Mouse (Mus musculus): ENCODE measurements around the gene Echdc2. TPM values are rescaled to one million over a fixed set of nuclear protein-coding genes. Genes with fewer than 3 reads are reported as not detected.

Echdc2 gene
- polyA plus RNA-seq, 1 experiment from 2014 or later, result 37.2 TPM

- H3K27ac ChIP-seq, result no peak overlapping the region
- no peak overlapping the region for H3K4me2 ChIP-seq
- peaks cover 21% of the 10 kb centered on the region for H3K27me3 ChIP-seq
- H3K9me3 ChIP-seq (replicated peaks), result no peaks in the 10 kb centered on the region
- no peaks in the 10 kb centered on the region for H3K36me3 ChIP-seq
- peaks cover 9% of the 10 kb centered on the region for H3K4me1 ChIP-seq
- no peak overlapping the region for H3K9ac ChIP-seq
- ATAC-seq (replicated peaks; ENCODE audit: low FRiP score), result no peak
- no peak overlapping the region for H3K4me3 ChIP-seq (replicated peaks)
- 81% methylated on average over 2 of the region's 2 CpGs for WGBS
These were observed 47.8 kb downstream of the Echdc2 start for GRCm38 (mm10) chr4:108213023-108213422.

DNA sequence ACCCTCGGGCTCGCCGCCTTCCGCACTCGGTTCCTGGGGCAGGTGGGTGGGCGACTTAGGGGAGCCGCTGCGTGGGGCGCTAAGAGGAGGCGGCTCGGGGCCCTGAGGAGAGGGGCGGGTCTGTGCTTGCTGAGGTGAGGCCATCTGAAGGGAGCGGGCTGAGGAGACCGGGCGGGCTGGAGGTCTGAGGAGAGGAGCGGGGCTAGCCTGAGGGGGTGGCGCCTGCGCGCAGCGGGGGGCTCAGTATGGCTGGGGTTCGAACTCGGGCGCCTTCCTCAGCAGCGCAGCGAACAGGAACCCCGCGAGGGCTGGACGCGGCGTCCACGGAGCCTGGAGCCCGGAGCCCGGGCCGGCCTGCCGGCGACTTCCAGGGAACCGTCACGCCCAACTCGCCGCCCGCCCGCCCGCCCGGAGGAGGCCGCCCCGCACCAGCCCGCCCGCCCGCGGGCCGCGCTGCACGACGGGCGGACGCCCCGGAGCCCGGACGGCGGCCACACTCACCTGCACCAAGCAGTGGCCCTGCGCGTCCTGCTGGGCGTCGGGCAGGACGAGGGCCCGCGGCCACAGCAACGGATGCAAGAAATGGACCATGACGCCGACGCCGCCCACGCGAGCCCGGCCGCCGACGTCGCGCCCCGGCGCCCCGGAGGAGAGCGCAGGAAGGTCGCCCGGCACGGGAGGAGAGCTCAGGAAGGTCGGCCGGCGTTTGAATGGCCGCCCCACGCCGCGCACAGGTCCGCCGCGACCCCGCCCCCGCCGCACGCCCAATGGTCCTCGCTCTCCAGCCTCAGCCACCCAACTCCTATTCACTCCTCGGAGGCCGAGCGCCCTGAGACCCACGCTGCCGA, 52.3 kb downstream of the Echdc2 start, which contains the start of gene Zyg11a:
TSS of gene Zyg11a (minus strand) at position 717 of the 848 bp plus-strand sequence.
- 1% methylated on average over 98 of the region's 107 CpGs for WGBS
- H3K4me1 ChIP-seq, result peaks cover 14% of the 10 kb centered on the region
- H3K4me3 ChIP-seq (replicated peaks), result peak within 1 kb of the TSS; percentile 56
- H3K9ac ChIP-seq, result 0 out of 2 replicates have a peak within 1 kb of the TSS, but pooled peaks have one; percentile 14
- peaks cover 42% of the 10 kb centered on the region for H3K27me3 ChIP-seq
- H3K27ac ChIP-seq, result no peak within 1 kb of the TSS
- H3K4me2 ChIP-seq, result peak within 1 kb of the TSS; percentile 86
- peak; percentile 85 for ATAC-seq (replicated peaks; ENCODE audit: low FRiP score)
- no peaks in the 10 kb centered on the region for H3K9me3 ChIP-seq (replicated peaks)
- H3K36me3 ChIP-seq, result no peaks in the 10 kb centered on the region

GRCm38 (mm10) chr4:108219019-108219418, 53.8 kb downstream of the Echdc2 start:
- Histone ChIP-seq H3K4me2 (peak overlapping the region; percentile 35), H3K4me1 (peaks cover 14% of the 10 kb centered on the region), H3K27me3 (peaks cover 42% of the 10 kb centered on the region), H3K9me3 (replicated peaks) (no peaks in the 10 kb centered on the region), H3K36me3 (no peaks in the 10 kb centered on the region), H3K4me3 (replicated peaks) (no peak overlapping the region), H3K27ac (no peak overlapping the region), H3K9ac (no peak overlapping the region)
- no peak for ATAC-seq (replicated peaks; ENCODE audit: low FRiP score)
- 14% methylated on average over 9 of the region's 9 CpGs for WGBS

DNA sequence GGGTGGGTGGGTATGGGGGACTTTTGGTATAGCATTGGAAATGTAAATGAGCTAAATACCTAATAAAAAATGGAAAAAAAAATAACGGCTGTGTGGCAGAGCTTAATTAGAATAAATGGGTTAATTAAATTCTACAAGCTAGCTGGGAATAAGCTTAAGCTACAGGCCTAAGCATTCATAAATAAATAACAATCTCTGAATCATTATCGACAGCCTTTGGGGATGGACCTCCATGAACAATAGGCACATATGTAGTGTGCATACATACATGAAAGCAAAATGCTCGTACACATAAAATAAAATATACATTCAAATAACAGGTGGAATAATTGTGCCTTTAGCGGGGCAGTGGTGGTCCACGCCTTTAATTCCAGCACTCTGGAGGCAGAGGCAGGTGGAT, 57.3 kb downstream of the Echdc2 start:
- no peak overlapping the region for H3K9ac ChIP-seq
- no peak overlapping the region for H3K27ac ChIP-seq
- no peaks in the 10 kb centered on the region for H3K36me3 ChIP-seq
- no peak overlapping the region for H3K4me2 ChIP-seq
- H3K4me1 ChIP-seq, result peaks cover 10% of the 10 kb centered on the region
- no peaks in the 10 kb centered on the region for H3K9me3 ChIP-seq (replicated peaks)
- WGBS, result 92% methylated on average over 5 of the region's 5 CpGs
- peaks cover 26% of the 10 kb centered on the region for H3K27me3 ChIP-seq
- no peak for ATAC-seq (replicated peaks; ENCODE audit: low FRiP score)
- H3K4me3 ChIP-seq (replicated peaks), result no peak overlapping the region

DNA sequence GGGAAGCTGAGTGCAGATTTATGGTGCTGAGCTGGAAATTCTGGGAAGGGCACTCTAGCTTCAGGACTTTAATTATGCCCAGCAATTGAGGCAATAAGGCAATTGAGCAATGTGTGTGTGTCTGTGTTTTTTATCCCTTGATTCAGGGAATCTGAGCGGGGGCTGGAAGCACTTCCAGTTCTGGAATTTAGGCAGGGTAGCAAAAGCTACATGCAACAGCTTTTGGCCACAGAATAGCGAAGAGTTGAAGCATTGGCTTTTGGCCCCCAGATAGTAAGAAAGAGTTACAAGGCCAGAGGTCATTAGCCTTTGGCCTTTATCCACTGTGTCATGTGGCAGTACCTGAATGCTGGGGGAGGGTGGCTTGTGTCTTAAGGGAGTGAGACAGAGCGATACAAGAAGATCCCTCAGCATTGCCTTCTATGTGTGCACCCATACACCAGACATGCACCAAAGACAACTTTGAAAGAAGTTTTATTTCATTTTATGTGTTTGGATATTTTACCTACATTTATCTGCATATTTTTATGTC, 60.2 kb downstream of the Echdc2 start:
- Histone ChIP-seq H3K36me3 (no peaks in the 10 kb centered on the region), H3K4me2 (no peak overlapping the region), H3K27ac (no peak overlapping the region), H3K27me3 (0 out of 2 replicates have a peak, but pooled peaks cover 4% of the 10 kb centered on the region), H3K9ac (no peak overlapping the region), H3K9me3 (replicated peaks) (no peaks in the 10 kb centered on the region), H3K4me1 (no peaks in the 10 kb centered on the region), H3K4me3 (replicated peaks) (no peak overlapping the region)
- ATAC-seq (replicated peaks; ENCODE audit: low FRiP score), result no peak
- 40% methylated on average over 3 of the region's 3 CpGs for WGBS

Other genes with a start within 250 kb of the Echdc2 start
- gene Cpt2, start 241.8 kb upstream of the Echdc2 start, polyA plus RNA-seq (2015; fragmentation: Nextera tagmentation; extraction: Ambion mirVana), result 45.6 and 49.7 TPM in 2 replicates
- not detected in 2 replicates for gene Slc1a7, start 197.1 kb upstream of the Echdc2 start, polyA plus RNA-seq (2015; fragmentation: Nextera tagmentation; extraction: Ambion mirVana)
- 0.53 and 1.1 TPM in 2 replicates for gene Podn, start 69.0 kb upstream of the Echdc2 start, polyA plus RNA-seq (2015; fragmentation: Nextera tagmentation; extraction: Ambion mirVana)
- 228 and 229 TPM in 2 replicates for gene Scp2, start 20.4 kb upstream of the Echdc2 start, polyA plus RNA-seq (2015; fragmentation: Nextera tagmentation; extraction: Ambion mirVana)
- gene Zyg11a, start 52.6 kb downstream of the Echdc2 start, polyA plus RNA-seq (2015; fragmentation: Nextera tagmentation; extraction: Ambion mirVana), result 0.22 and 0.26 TPM in 2 replicates
- 10.6 and 12.2 TPM in 2 replicates for gene Zyg11b, start 135.7 kb downstream of the Echdc2 start, polyA plus RNA-seq (2015; fragmentation: Nextera tagmentation; extraction: Ambion mirVana)
- gene Coa7, start 162.7 kb downstream of the Echdc2 start, polyA plus RNA-seq (2015; fragmentation: Nextera tagmentation; extraction: Ambion mirVana), result 57.3 and 61.0 TPM in 2 replicates
- gene Shisal2a, start 217.9 kb downstream of the Echdc2 start, polyA plus RNA-seq (2015; fragmentation: Nextera tagmentation; extraction: Ambion mirVana), result 1.0 and 1.7 TPM in 2 replicates
- 62.3 and 69.4 TPM in 2 replicates for gene Gpx7, start 241.5 kb downstream of the Echdc2 start, polyA plus RNA-seq (2015; fragmentation: Nextera tagmentation; extraction: Ambion mirVana)

All from kidney, embryonic 15.5 days (tissue).